Mouse (Mus musculus) liver, embryonic 11.5 days (tissue): ENCODE measurements around the gene Rhag. TPM values are rescaled to one million over a fixed set of nuclear protein-coding genes. Genes with fewer than 3 reads are reported as not detected.

Experiments
- ATAC-seq: fragments of 200-750 bp; cut with Nextera tagmentation; replicated peaks from 2 replicates; pipeline ENCODE4 v1.8.0; 2017; ENCODE audit warnings: moderate number of reproducible peaks, mild to moderate bottlenecking, moderate TSS enrichment, moderate library complexity; ENCODE audit not compliant: low FRiP score
- DNase-seq: peaks from one replicate; pipeline ENCODE4 v3.0.0-alpha.2; 2017; ENCODE audit warnings: low spot score
- H3K27ac ChIP-seq: fragments of 300-500 bp; sonication (generic); 2 replicates; pipeline ENCODE4 v1.5.1; 2014; ENCODE audit warnings: mild to moderate bottlenecking, low read depth, low read length, control low read depth
- H3K27me3 ChIP-seq: fragments of 300-500 bp; sonication (generic); replicated peaks from 2 replicates; pipeline ENCODE4 v1.6.1; 2014; ENCODE audit warnings: low read length, mixed read lengths; ENCODE audit not compliant: control insufficient read depth, insufficient read depth
- H3K36me3 ChIP-seq: fragments of 300-500 bp; sonication (generic); 2 replicates; pipeline ENCODE4 v1.6.1; 2014; ENCODE audit warnings: mild to moderate bottlenecking, low read length, moderate library complexity, mixed read lengths; ENCODE audit not compliant: control insufficient read depth, insufficient read depth
- H3K4me1 ChIP-seq: fragments of 300-500 bp; sonication (generic); replicated peaks from 2 replicates; pipeline ENCODE4 v1.6.1; 2014; ENCODE audit warnings: low read length, mixed read lengths; ENCODE audit not compliant: control insufficient read depth, insufficient read depth
- H3K4me2 ChIP-seq: fragments of 300-500 bp; sonication (generic); 2 replicates; pipeline ENCODE4 v1.6.1; 2014; ENCODE audit warnings: mild to moderate bottlenecking, control low read depth, moderate library complexity
- H3K4me3 ChIP-seq: fragments of 300-500 bp; sonication (generic); 2 replicates; pipeline ENCODE4 v1.5.1; 2014; ENCODE audit warnings: low read depth, low read length, control low read depth
- H3K9ac ChIP-seq: fragments of 300-500 bp; sonication (generic); 2 replicates; pipeline ENCODE4 v1.6.1; 2014; ENCODE audit warnings: low read depth, low read length, control low read depth
- H3K9me3 ChIP-seq: fragments of 300-500 bp; sonication (generic); 2 replicates; pipeline ENCODE4 v1.6.1; 2016; ENCODE audit warnings: low read length, inconsistent platforms, mixed read lengths; ENCODE audit not compliant: control insufficient read depth
- WGBS: fragments of 180-500 bp; shearing (Covaris S2); extraction: QIAGEN DNeasy Blood & Tissue Kit; methylation state at CpG from one replicate; pipeline ENCODE4 v1.1.7; 2014; 5-methylcytosine and 5-hydroxymethylcytosine counted together
- polyA plus RNA-seq: library from polyadenylated mRNA; unstranded; fragments of >200 nt; fragmentation: Nextera tagmentation; extraction: Ambion mirVana; gene quantifications from 2 replicates; pipeline ENCODE4 v1.2.1, GENCODE M21; 2014

Gene Rhag
- 164 and 181 TPM in 2 replicates for polyA plus RNA-seq

DNA sequence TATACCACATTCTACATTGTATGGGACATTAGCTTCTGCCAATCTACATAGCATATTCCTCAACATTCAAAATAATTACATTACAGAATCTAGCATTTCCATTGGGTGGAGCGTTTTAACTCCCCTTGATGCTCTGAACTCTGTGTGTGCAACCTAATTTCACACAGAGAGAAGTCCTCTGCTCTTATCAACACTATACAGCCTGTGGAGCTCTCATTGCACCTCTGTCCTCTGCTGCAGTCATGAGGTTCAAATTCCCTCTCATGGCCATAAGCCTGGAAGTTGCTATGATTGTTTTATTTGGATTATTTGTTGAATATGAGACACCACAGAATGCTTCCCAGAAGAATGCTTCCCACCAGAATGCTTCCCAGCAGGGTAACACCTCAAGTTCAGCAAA, at the start of gene Rhag:
Rhag (plus strand) TSS at position 193 of the 400 bp plus-strand sequence.
- Histone ChIP-seq H3K27ac (peak within 1 kb of the TSS; percentile 71), H3K27me3 (no peaks in the 10 kb centered on the region), H3K9ac (peak within 1 kb of the TSS; percentile 74), H3K4me3 (peak within 1 kb of the TSS; percentile 56), H3K9me3 (no peaks in the 10 kb centered on the region), H3K4me1 (peaks cover 5% of the 10 kb centered on the region), H3K4me2 (peak within 1 kb of the TSS; percentile 41; the same call in 1 of the 2 replicates), H3K36me3 (no peaks in the 10 kb centered on the region)
- ATAC-seq: peak; percentile 86
- WGBS: 26% methylated on average over 1 of the region's 1 CpGs
- no peak for DNase-seq

- DNase-seq (no peak), ATAC-seq (no peak)
- WGBS: 67% methylated on average over 4 of the region's 4 CpGs
Measured at GRCm38 (mm10) chr17:40763662-40764061, 47.3 kb upstream of the Rhag start.

GRCm38 (mm10) chr17:40767120-40767519, 43.8 kb upstream of the Rhag start:
- H3K9ac ChIP-seq: no peak overlapping the region
- 80% methylated on average over 1 of the region's 1 CpGs for WGBS
- DNase-seq (no peak), ATAC-seq (peak; percentile 56; the same call in 1 of the 2 replicates)
- H3K4me1 ChIP-seq: no peaks in the 10 kb centered on the region
- no peaks in the 10 kb centered on the region for H3K27me3 ChIP-seq
- no peaks in the 10 kb centered on the region for H3K36me3 ChIP-seq
- H3K9me3 ChIP-seq: no peaks in the 10 kb centered on the region
- no peak overlapping the region for H3K27ac ChIP-seq
- H3K4me2 ChIP-seq: no peak overlapping the region
- no peak overlapping the region for H3K4me3 ChIP-seq

More at GRCm38 (mm10) chr17:40763662-40764061, 47.3 kb upstream of the Rhag start:
- H3K9ac ChIP-seq: no peak overlapping the region
- H3K4me1 ChIP-seq: no peaks in the 10 kb centered on the region
- H3K27me3 ChIP-seq: no peaks in the 10 kb centered on the region
- no peak overlapping the region for H3K4me2 ChIP-seq
- H3K27ac ChIP-seq: no peak overlapping the region
- H3K36me3 ChIP-seq: no peaks in the 10 kb centered on the region
- no peaks in the 10 kb centered on the region for H3K9me3 ChIP-seq
- no peak overlapping the region for H3K4me3 ChIP-seq

GRCm38 (mm10) chr17:40789877-40790276, 21.0 kb upstream of the Rhag start:
- Histone ChIP-seq H3K4me3 (no peak overlapping the region), H3K36me3 (no peaks in the 10 kb centered on the region), H3K9me3 (no peaks in the 10 kb centered on the region), H3K27me3 (no peaks in the 10 kb centered on the region), H3K4me1 (no peaks in the 10 kb centered on the region), H3K9ac (no peak overlapping the region), H3K4me2 (no peak overlapping the region), H3K27ac (no peak overlapping the region)
- no peak for ATAC-seq
- no peak for DNase-seq

- Histone ChIP-seq H3K27ac (no peak overlapping the region), H3K4me2 (peak overlapping the region; percentile 3; the same call in 1 of the 2 replicates), H3K27me3 (no peaks in the 10 kb centered on the region), H3K9ac (no peak overlapping the region), H3K9me3 (no peaks in the 10 kb centered on the region), H3K4me1 (no peaks in the 10 kb centered on the region), H3K36me3 (no peaks in the 10 kb centered on the region), H3K4me3 (no peak overlapping the region)
- DNase-seq (peak; percentile 59), ATAC-seq (peak; percentile 97)
- 41% methylated on average over 20 of the region's 20 CpGs for WGBS
Measured at GRCm38 (mm10) chr17:40793921-40794854, 16.7 kb upstream of the Rhag start.

DNA sequence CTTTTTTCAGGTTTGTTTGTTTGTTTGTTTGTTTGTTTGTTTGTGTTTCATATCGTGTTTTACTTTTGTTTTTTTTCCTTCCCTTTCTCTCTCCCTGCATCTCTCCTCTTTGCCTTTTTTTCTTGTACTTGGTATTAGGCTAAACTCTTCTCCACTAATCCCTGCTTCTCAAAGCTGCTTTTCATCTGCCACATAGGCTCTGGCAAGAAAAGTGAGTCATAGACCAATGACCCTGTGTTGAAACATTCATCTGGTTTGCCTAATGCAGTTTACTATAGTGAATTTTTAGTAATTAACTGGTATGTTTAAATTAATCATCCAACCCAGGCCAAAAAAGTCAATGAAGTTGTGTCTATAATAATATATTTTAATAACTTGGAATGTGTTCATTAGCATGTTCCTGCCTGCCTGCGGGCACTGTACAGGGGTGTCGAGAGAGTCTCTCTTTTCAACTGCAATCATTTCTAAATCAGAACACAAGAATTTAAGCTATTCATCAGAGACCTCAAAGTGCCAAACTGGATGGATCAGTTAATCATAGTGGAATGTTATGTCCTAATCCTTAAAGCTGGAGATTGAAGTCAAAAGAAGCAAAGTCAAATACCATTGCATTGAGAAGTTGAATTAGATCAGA, 8.1 kb upstream of the Rhag start:
- ATAC-seq (no peak), DNase-seq (no peak)
- WGBS: 87% methylated on average over 3 of the region's 3 CpGs

DNA sequence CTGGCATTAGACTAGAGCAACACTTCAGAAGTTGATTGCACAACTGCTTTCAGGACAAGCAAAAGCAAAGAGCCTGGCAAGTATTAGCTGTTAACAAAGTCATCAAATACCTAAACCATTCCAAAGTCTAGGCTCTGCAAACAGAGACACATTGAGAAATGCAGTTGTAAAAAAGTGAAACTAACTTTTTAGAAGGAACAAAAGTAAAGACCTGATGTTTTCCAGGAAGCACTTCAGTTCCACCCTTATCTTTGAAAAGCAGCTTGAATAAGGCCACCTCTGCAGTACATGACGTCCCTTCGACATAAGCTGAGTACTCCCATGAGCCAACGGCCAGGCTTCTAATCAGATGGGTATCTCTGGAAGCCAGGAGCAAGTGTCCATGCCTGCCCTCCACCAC, 4.4 kb upstream of the Rhag start:
- Histone ChIP-seq H3K9me3 (no peaks in the 10 kb centered on the region), H3K27me3 (no peaks in the 10 kb centered on the region), H3K4me2 (peak overlapping the region; percentile 69), H3K36me3 (no peaks in the 10 kb centered on the region), H3K27ac (peak overlapping the region; percentile 96), H3K4me1 (peaks cover 5% of the 10 kb centered on the region), H3K4me3 (peak overlapping the region; percentile 8; the same call in 1 of the 2 replicates), H3K9ac (peak overlapping the region; percentile 48)
- WGBS: 20% methylated on average over 3 of the region's 3 CpGs
- peak; percentile 97 for ATAC-seq
- DNase-seq: no peak

More for the DNA sequence above, 8.1 kb upstream of the Rhag start:
- no peak overlapping the region for H3K4me3 ChIP-seq
- no peaks in the 10 kb centered on the region for H3K36me3 ChIP-seq
- no peaks in the 10 kb centered on the region for H3K9me3 ChIP-seq
- H3K27me3 ChIP-seq: no peaks in the 10 kb centered on the region
- H3K4me2 ChIP-seq: no peak overlapping the region
- H3K9ac ChIP-seq: no peak overlapping the region
- no peak overlapping the region for H3K27ac ChIP-seq
- peaks cover 2% of the 10 kb centered on the region for H3K4me1 ChIP-seq

GRCm38 (mm10) chr17:40806953-40807572, 3.9 kb upstream of the Rhag start, which contains the start of gene Crisp2:
Gene Crisp2 (minus strand): TSS chr17:40807003.
- 30% methylated on average over 2 of the region's 2 CpGs for WGBS
- H3K4me2 ChIP-seq: peak within 1 kb of the TSS; percentile 69
- H3K36me3 ChIP-seq: no peaks in the 10 kb centered on the region
- no peaks in the 10 kb centered on the region for H3K9me3 ChIP-seq
- DNase-seq (no peak), ATAC-seq (peak; percentile 65)
- H3K27me3 ChIP-seq: no peaks in the 10 kb centered on the region
- peak within 1 kb of the TSS; percentile 96 for H3K27ac ChIP-seq
- H3K9ac ChIP-seq: peak within 1 kb of the TSS; percentile 48
- peak within 1 kb of the TSS; percentile 8; the same call in 1 of the 2 replicates for H3K4me3 ChIP-seq
- H3K4me1 ChIP-seq: peaks cover 5% of the 10 kb centered on the region
